ENCODE assay signal across 10 mouse cellular contexts in the genomic region with DNA sequence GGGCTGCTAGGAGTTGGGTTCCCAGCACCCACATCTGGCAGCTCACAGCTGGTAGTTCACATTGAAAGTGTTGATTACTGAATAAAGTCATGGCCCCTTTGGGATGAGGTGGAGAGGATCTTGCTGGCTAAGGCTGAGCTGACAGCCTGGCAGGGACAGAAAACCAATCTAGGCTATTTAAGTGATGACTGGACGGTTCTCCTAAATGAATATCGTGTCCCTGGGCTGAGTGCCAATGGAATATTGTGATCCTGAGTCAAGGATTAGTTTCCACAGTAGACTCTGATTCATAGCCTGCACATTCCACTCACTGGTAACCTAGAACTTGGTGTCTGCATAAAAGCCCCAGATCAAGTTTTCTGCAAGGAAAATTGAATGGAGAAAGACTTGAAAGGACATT. TPM values are rescaled to one million over a fixed set of nuclear protein-coding genes. Genes with fewer than 3 reads are reported as not detected.
A peak's percentile ranks its signal among the peaks of the same experiment; 100 is the strongest.
DNase-seq lines count a peak whose midpoint lies in the region; ATAC-seq and TF ChIP-seq lines count a peak whose summit lies in the region.
"Had no signal": no experiment of that assay in that cellular context is flagged by ENCODE, and none has a peak within 500 bp of the region (broad histone marks: within the 10 kb centered on the region; RNA-seq: fewer than 3 reads in every experiment).

No protein-coding gene starts in this region.

- H3K36me3 ChIP-seq in midbrain, postnatal 0 days (ENCODE audit: insufficient read depth, low read length): peaks cover 5% of the 10 kb centered on the region; the same call in 1 of the 2 replicates
- H3K36me3 ChIP-seq in midbrain, embryonic 15.5 days (replicated peaks): peaks cover 20% of the 10 kb centered on the region; the same call in 1 of the 2 replicates
- peaks cover 10% of the 10 kb centered on the region; the same call in 1 of the 2 replicates for H3K36me3 ChIP-seq in hindbrain, embryonic 11.5 days (ENCODE audit: control insufficient read depth, insufficient read depth, low read length)

- H3K27me3 ChIP-seq in midbrain, postnatal 0 days (ENCODE audit: insufficient read depth, low read length): no peaks in the 10 kb centered on the region
- no peaks in the 10 kb centered on the region for H3K27me3 ChIP-seq in midbrain, embryonic 15.5 days (replicated peaks)
- no peaks in the 10 kb centered on the region for H3K27me3 ChIP-seq in hindbrain, embryonic 11.5 days (ENCODE audit: control insufficient read depth, insufficient read depth, low read length)
- H3K27me3 ChIP-seq: limb, embryonic 12.5 days; neural tube, embryonic 12.5 days had no signal

- H3K9me3 ChIP-seq in midbrain, postnatal 0 days (ENCODE audit: low read length): no peaks in the 10 kb centered on the region
- H3K9me3 ChIP-seq in midbrain, embryonic 15.5 days: no peaks in the 10 kb centered on the region
- H3K9me3 ChIP-seq in hindbrain, embryonic 11.5 days (ENCODE audit: control insufficient read depth, low read length): no peaks in the 10 kb centered on the region
- H3K9me3 ChIP-seq: limb, embryonic 12.5 days; neural tube, embryonic 12.5 days had no signal

- WGBS in midbrain, postnatal 0 days: 40% methylated on average over 2 of the region's 2 CpGs
- 46% methylated on average over 2 of the region's 2 CpGs for WGBS in midbrain, embryonic 15.5 days
- WGBS in hindbrain, embryonic 11.5 days: 81% methylated on average over 2 of the region's 2 CpGs

- no peak for ATAC-seq in midbrain, postnatal 0 days (ENCODE audit: low FRiP score)
- no peak for ATAC-seq in midbrain, embryonic 15.5 days (replicated peaks)
- no peak for ATAC-seq in erythroblast, adult 5-6 weeks (replicated peaks; ENCODE audit: low FRiP score, poor library complexity, severe bottlenecking)
- no peak for ATAC-seq in hindbrain, embryonic 11.5 days (ENCODE audit: low FRiP score)

- H3K4me3 ChIP-seq in midbrain, postnatal 0 days (ENCODE audit: low read depth, low read length): no peak overlapping the region
- no peak overlapping the region for H3K4me3 ChIP-seq in midbrain, embryonic 15.5 days
- H3K4me3 ChIP-seq in hindbrain, embryonic 11.5 days (ENCODE audit: low read depth, low read length): no peak overlapping the region
- H3K4me3 ChIP-seq: erythroblast, embryonic 14.5 days; limb, embryonic 12.5 days; neural tube, embryonic 12.5 days had no signal

- no peak overlapping the region for H3K4me2 ChIP-seq in midbrain, postnatal 0 days (ENCODE audit: low read depth, low read length, poor library complexity, severe bottlenecking)
- H3K4me2 ChIP-seq in midbrain, embryonic 15.5 days: no peak overlapping the region
- no peak overlapping the region for H3K4me2 ChIP-seq in hindbrain, embryonic 11.5 days (replicated peaks; ENCODE audit: low read depth, low read length)
- H3K4me2 ChIP-seq: limb, embryonic 12.5 days; neural tube, embryonic 12.5 days had no signal

- no peak for TF ChIP-seq CTCF in midbrain, postnatal 0 days (IDR thresholded peaks at IDR 0.05)

- DNase-seq in midbrain, postnatal 0 days (ENCODE audit: low spot score): peak; percentile 40
- DNase-seq in adrenal gland, postnatal 36 days: peak; percentile 87 to 89
- DNase-seq in gastrocnemius, postnatal 14 days: peak; percentile 66
- DNase-seq in lung, postnatal 10 days: peak; percentile 55
- no peak for DNase-seq in hindbrain, embryonic 11.5 days (ENCODE audit: low spot score)

- intact Hi-C loops in gastrocnemius, postnatal 14 days (cut with DNase I; ENCODE audit: low total_unique reads): no loop called here

- H3K9ac ChIP-seq in midbrain, postnatal 0 days (replicated peaks; ENCODE audit: low read length, poor library complexity, severe bottlenecking): no peak overlapping the region
- no peak overlapping the region for H3K9ac ChIP-seq in midbrain, embryonic 15.5 days
- H3K9ac ChIP-seq in hindbrain, embryonic 11.5 days (ENCODE audit: low read depth, low read length): no peak overlapping the region
- H3K9ac ChIP-seq: limb, embryonic 12.5 days; neural tube, embryonic 12.5 days had no signal

- H3K27ac ChIP-seq in midbrain, postnatal 0 days (ENCODE audit: low read depth, low read length): no peak overlapping the region
- no peak overlapping the region for H3K27ac ChIP-seq in midbrain, embryonic 15.5 days
- H3K27ac ChIP-seq in hindbrain, embryonic 11.5 days (ENCODE audit: low read depth, low read length): no peak overlapping the region
- H3K27ac ChIP-seq: limb, embryonic 12.5 days; neural tube, embryonic 12.5 days had no signal

- H3K4me1 ChIP-seq in midbrain, postnatal 0 days (ENCODE audit: insufficient read depth, low read length): peaks cover 13% of the 10 kb centered on the region; the same call in 1 of the 2 replicates
- peaks cover 35% of the 10 kb centered on the region for H3K4me1 ChIP-seq in midbrain, embryonic 15.5 days
- no peaks in the 10 kb centered on the region for H3K4me1 ChIP-seq in hindbrain, embryonic 11.5 days (replicated peaks; ENCODE audit: control insufficient read depth, insufficient read depth, low read length)
- H3K4me1 ChIP-seq: limb, embryonic 12.5 days; neural tube, embryonic 12.5 days had no signal

RNA-seq across cellular contexts. Expression of gene Nedd4, which starts 39.9 kb away (rescaled TPM):
- total RNA-seq in midbrain, postnatal 0 days (2014; rRNA removed): 432 and 533 TPM in 2 replicates
- polyA plus RNA-seq in midbrain, postnatal 0 days (2015; fragmentation: Nextera tagmentation; extraction: Ambion mirVana): 276 and 321 TPM in 2 replicates
- 436 and 451 TPM in 2 replicates for polyA plus RNA-seq in midbrain, embryonic 15.5 days (2015; fragmentation: Nextera tagmentation; extraction: Ambion mirVana)
- total RNA-seq in adrenal gland, postnatal 36 days (2021): 100 to 1,000 TPM; 431 to 435 TPM
- total RNA-seq in gastrocnemius, postnatal 14 days (2021): 100 to 1,000 TPM; 388 to 415 TPM
- 37.6 and 48.2 TPM in 2 replicates for total RNA-seq in erythroblast, adult 5-6 weeks (2015; ENCODE audit: low replicate concordance)
- 51.9 and 56.2 TPM in 2 replicates for total RNA-seq in erythroblast, adult 5-6 weeks (2017; ENCODE audit: low replicate concordance)
- polyA plus RNA-seq in hindbrain, embryonic 11.5 days (2014; fragmentation: Nextera tagmentation; extraction: Ambion mirVana): 708 and 779 TPM in 2 replicates
